Mouse (Mus musculus) erythroblast, embryonic 14.5 days (primary cell): ENCODE measurements around the gene Rgl1.

Experiments
- GATA1 ChIP-seq: IDR thresholded peaks from 2 replicates; pipeline ENCODE4 v1.6.1; 2012; ENCODE audit warnings: low read length, inconsistent platforms, mixed read lengths
- TAL1 ChIP-seq: IDR thresholded peaks from 3 replicates; pipeline ENCODE4 v1.6.1; 2012; ENCODE audit warnings: low read length, inconsistent platforms, mixed read lengths

DNA sequence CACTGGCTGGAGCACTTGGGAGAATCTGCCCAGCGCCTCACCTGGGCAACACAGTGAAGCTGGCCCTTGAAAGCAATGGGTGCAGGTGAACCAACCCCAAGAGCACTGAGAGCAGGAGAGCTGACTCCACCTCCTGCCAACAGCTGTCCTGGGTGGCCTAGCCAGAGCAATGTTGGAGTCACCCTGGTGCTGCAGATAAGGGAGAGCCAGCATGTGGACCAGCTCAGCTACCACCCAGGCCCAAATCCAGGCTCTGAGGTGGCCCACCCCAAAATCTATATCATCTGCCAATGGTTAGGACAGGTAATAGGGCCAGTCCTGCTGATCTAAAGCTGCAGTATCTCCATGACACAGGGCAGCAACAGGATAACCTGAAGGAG is 114.7 kb downstream of the Rgl1 start:
- no peak for TF ChIP-seq TAL1
- no peak for TF ChIP-seq GATA1
